ENCODE assay signal across 20 mouse cellular contexts in the genomic region with DNA sequence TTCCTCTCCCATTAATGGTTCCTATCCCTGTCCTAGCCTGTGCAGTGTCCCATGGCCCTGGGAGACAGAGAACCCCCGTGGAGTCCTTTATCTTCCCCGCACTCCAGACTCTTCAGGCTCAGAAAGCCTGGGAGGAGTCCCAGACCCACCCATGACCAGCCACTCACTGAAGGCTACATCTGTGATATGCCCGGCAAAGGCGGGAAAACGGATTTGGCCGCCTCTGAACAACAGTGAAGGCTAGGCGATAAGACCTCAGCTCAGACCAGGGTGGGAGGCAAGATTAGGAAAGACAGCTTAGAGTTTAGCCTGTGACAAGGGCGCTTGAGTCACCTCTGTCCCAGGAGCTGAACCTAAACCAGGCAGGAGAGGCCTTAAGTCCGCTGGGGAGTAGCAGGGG. TPM values are rescaled to one million over a fixed set of nuclear protein-coding genes. Genes with fewer than 3 reads are reported as not detected.
DNase-seq lines count a peak whose midpoint lies in the region; ATAC-seq and TF ChIP-seq lines count a peak whose summit lies in the region.
"Had no signal": no experiment of that assay in that cellular context is flagged by ENCODE, and none has a peak within 500 bp of the region (broad histone marks: within the 10 kb centered on the region; RNA-seq: fewer than 3 reads in every experiment).

No protein-coding gene starts in this region.

- H3K27ac ChIP-seq in heart, embryonic 15.5 days, result peak overlapping the region; percentile 57
- no peak overlapping the region for H3K27ac ChIP-seq in heart, adult 2 months
- H3K27ac ChIP-seq in MEL (ENCODE audit: control insufficient read depth, low read depth, low read length), result peak overlapping the region; percentile 97
- H3K27ac ChIP-seq in neural tube, embryonic 15.5 days (replicated peaks), result no peak overlapping the region
- H3K27ac ChIP-seq: embryonic facial prominence, embryonic 12.5 days; forebrain, embryonic 13.5 days; left cerebral cortex, adult 2 months; limb, embryonic 15.5 days had no signal

- no peak for TF ChIP-seq CTCF in heart, adult 2 months (IDR thresholded peaks at IDR 0.05)
- no peak for TF ChIP-seq CTCF in MEL (IDR thresholded peaks at IDR 0.05 in 2 of 3, conservative IDR thresholded peaks at IDR 0.05 in 1 of 3; ENCODE audit: control insufficient read depth in 1 of 3, insufficient read depth in 1 of 3, low read depth in 2 of 3, low read length in 3 of 3, poor library complexity in 1 of 3, severe bottlenecking in 1 of 3)

- no peak for TF ChIP-seq POLR2A in heart, adult 2 months (IDR thresholded peaks at IDR 0.05; ENCODE audit: insufficient read depth, low read depth, low read length)
- TF ChIP-seq POLR2A in MEL (IDR thresholded peaks at IDR 0.05; ENCODE audit: control insufficient read depth in 1 of 2, insufficient read depth in 1 of 2, low read depth in 1 of 2, low read length in 2 of 2, poor library complexity in 1 of 2), result peak in 1 of 2 experiments; percentile 44; a peak in 1 of 4 replicates

- H3K4me2 ChIP-seq in heart, embryonic 15.5 days, result no peak overlapping the region
- H3K4me2 ChIP-seq in neural tube, embryonic 15.5 days, result no peak overlapping the region
- H3K4me2 ChIP-seq: embryonic facial prominence, embryonic 12.5 days; forebrain, embryonic 13.5 days; limb, embryonic 15.5 days had no signal

- peaks cover 20% of the 10 kb centered on the region for H3K4me1 ChIP-seq in heart, embryonic 15.5 days (replicated peaks)
- H3K4me1 ChIP-seq in heart, adult 2 months (ENCODE audit: control insufficient read depth, insufficient read depth, low read length), result no peaks in the 10 kb centered on the region
- peaks cover 2 to 46% of the 10 kb centered on the region in 2 experiments; a peak in 3 of 4 replicates for H3K4me1 ChIP-seq in MEL (ENCODE audit: control insufficient read depth in 1 of 2, insufficient read depth in 2 of 2, low read length in 2 of 2)
- H3K4me1 ChIP-seq in erythroblast, embryonic 14.5 days (ENCODE audit: control insufficient read depth), result peaks cover 86% of the 10 kb centered on the region
- peaks cover 4% of the 10 kb centered on the region; the same call in 1 of the 2 replicates for H3K4me1 ChIP-seq in neural tube, embryonic 15.5 days
- H3K4me1 ChIP-seq: embryonic facial prominence, embryonic 12.5 days had no signal

- peaks cover 21% of the 10 kb centered on the region for H3K27me3 ChIP-seq in heart, embryonic 15.5 days
- no peaks in the 10 kb centered on the region; the same call in 1 of the 2 replicates for H3K27me3 ChIP-seq in heart, adult 2 months (ENCODE audit: control insufficient read depth, insufficient read depth, low read length)
- H3K27me3 ChIP-seq in MEL (ENCODE audit: control insufficient read depth in 1 of 2, insufficient read depth in 2 of 2, low read length in 2 of 2), result no peaks in the 10 kb centered on the region
- H3K27me3 ChIP-seq in erythroblast, embryonic 14.5 days (ENCODE audit: control insufficient read depth), result peaks cover 2% of the 10 kb centered on the region; the same call in 1 of the 2 replicates
- H3K27me3 ChIP-seq in neural tube, embryonic 15.5 days (replicated peaks), result peaks cover 14% of the 10 kb centered on the region

- no peak for DNase-seq in heart, adult 2 months
- peak; percentile 82 for DNase-seq in MEL (ENCODE audit: low read depth, low spot score)
- no peak for DNase-seq in testis, postnatal 10 days (ENCODE audit: low spot score)
- no peak for DNase-seq in kidney, adult 18-20 months
- DNase-seq: cerebellum, postnatal 14 days; thymus, adult 18-20 months had no signal

- H3K9me3 ChIP-seq in heart, embryonic 15.5 days (replicated peaks), result no peaks in the 10 kb centered on the region
- H3K9me3 ChIP-seq in MEL (replicated peaks; ENCODE audit: insufficient read depth, low read length), result no peaks in the 10 kb centered on the region
- peaks cover 3% of the 10 kb centered on the region; the same call in 1 of the 2 replicates for H3K9me3 ChIP-seq in erythroblast, embryonic 14.5 days (ENCODE audit: control insufficient read depth, low read length)
- H3K9me3 ChIP-seq in neural tube, embryonic 15.5 days (replicated peaks), result no peaks in the 10 kb centered on the region
- H3K9me3 ChIP-seq: embryonic facial prominence, embryonic 12.5 days; forebrain, embryonic 13.5 days; limb, embryonic 15.5 days had no signal

- TF ChIP-seq RAD21 in MEL (IDR thresholded peaks at IDR 0.05; ENCODE audit: low read depth, low read length), result no peak

- TF ChIP-seq EP300 in heart, adult 2 months (IDR thresholded peaks at IDR 0.05; ENCODE audit: insufficient read depth, low read depth, low read length), result no peak
- peak; percentile 39 to 72; a peak in 3 of 4 replicates for TF ChIP-seq EP300 in MEL (IDR thresholded peaks at IDR 0.05; ENCODE audit: low read depth in 1 of 2, low read length in 2 of 2)

- no peak overlapping the region for H3K4me3 ChIP-seq in heart, embryonic 15.5 days
- no peak overlapping the region for H3K4me3 ChIP-seq in heart, adult 2 months
- peak overlapping the region; percentile 18 to 36 for H3K4me3 ChIP-seq in MEL (ENCODE audit: control insufficient read depth in 1 of 2, insufficient read depth in 1 of 2, low read depth in 2 of 2, low read length in 2 of 2)
- H3K4me3 ChIP-seq in erythroblast, embryonic 14.5 days (replicated peaks), result peak overlapping the region; percentile 92
- H3K4me3 ChIP-seq in neural tube, embryonic 15.5 days (replicated peaks), result no peak overlapping the region
- H3K4me3 ChIP-seq: embryonic facial prominence, embryonic 12.5 days; forebrain, embryonic 13.5 days; left cerebral cortex, adult 2 months; limb, embryonic 15.5 days; myocyte had no signal

- ATAC-seq in heart, embryonic 15.5 days (replicated peaks; ENCODE audit: insufficient number of reproducible peaks, insufficient read depth, low FRiP score, low read depth), result no peak; the same call in 1 of the 2 replicates
- ATAC-seq in megakaryocyte progenitor cell, adult 5-6 weeks (replicated peaks; ENCODE audit: poor library complexity), result peak; percentile 45
- no peak for ATAC-seq in neural tube, embryonic 15.5 days (ENCODE audit: low FRiP score)
- ATAC-seq: forebrain, embryonic 13.5 days; inflammation-experienced regulatory T-cells, adult 6 months had no signal

- H3K79me2 ChIP-seq in heart, adult 2 months (replicated peaks; ENCODE audit: control insufficient read depth, insufficient read depth, low read length), result no peaks in the 10 kb centered on the region
- H3K79me2 ChIP-seq in MEL (ENCODE audit: control insufficient read depth, insufficient read depth, low read length, poor library complexity), result peaks cover 53% of the 10 kb centered on the region

- no peak overlapping the region for H3K9ac ChIP-seq in heart, embryonic 15.5 days
- H3K9ac ChIP-seq in heart, adult 2 months (ENCODE audit: low read depth, low read length), result no peak overlapping the region
- H3K9ac ChIP-seq in MEL (ENCODE audit: control insufficient read depth, low read depth, low read length, poor library complexity, severe bottlenecking), result peak overlapping the region; percentile 95
- H3K9ac ChIP-seq in neural tube, embryonic 15.5 days (replicated peaks), result no peak overlapping the region
- H3K9ac ChIP-seq: embryonic facial prominence, embryonic 12.5 days; forebrain, embryonic 13.5 days; limb, embryonic 15.5 days had no signal

- intact Hi-C loops in heart, adult 2 months (cut with DNase I), result no loop called here

- H3K36me3 ChIP-seq in heart, embryonic 15.5 days, result no peaks in the 10 kb centered on the region
- no peaks in the 10 kb centered on the region for H3K36me3 ChIP-seq in heart, adult 2 months (ENCODE audit: control insufficient read depth, insufficient read depth, low read length)
- peaks cover 19 to 49% of the 10 kb centered on the region in 2 experiments for H3K36me3 ChIP-seq in MEL (ENCODE audit: control insufficient read depth in 1 of 2, insufficient read depth in 2 of 2, low read length in 2 of 2)
- H3K36me3 ChIP-seq in erythroblast, embryonic 14.5 days (ENCODE audit: control insufficient read depth), result peaks cover 95% of the 10 kb centered on the region
- no peaks in the 10 kb centered on the region for H3K36me3 ChIP-seq in neural tube, embryonic 15.5 days
- H3K36me3 ChIP-seq: embryonic facial prominence, embryonic 12.5 days; limb, embryonic 15.5 days had no signal

- WGBS in heart, embryonic 15.5 days, result 42% methylated on average over 9 of the region's 9 CpGs
- 48% methylated on average over 9 of the region's 9 CpGs for WGBS in heart, adult 2 months
- WGBS in neural tube, embryonic 15.5 days, result 84% methylated on average over 9 of the region's 9 CpGs

RNA-seq across cellular contexts. Expression of gene Gfi1b, which starts 4.9 kb away (rescaled TPM):
- 0.25 and 1.5 TPM in 2 replicates for polyA plus RNA-seq in heart, embryonic 15.5 days (2015; fragmentation: Nextera tagmentation; extraction: Ambion mirVana)
- not detected for total RNA-seq in heart, adult 2 months (2021)
- 0.12 TPM in 2 replicates for polyA plus RNA-seq in heart, adult 2 months (2012; rRNA removed)
- total RNA-seq in MEL (2012; rRNA removed), result 75.1 and 82.9 TPM in 2 replicates
- 100 to 1,000 TPM; 194 to 277 TPM for polyA plus RNA-seq in MEL (2012; ENCODE audit: insufficient read depth in 1 of 2, insufficient read length in 2 of 2, low read depth in 1 of 2, low replicate concordance in 2 of 2, missing spikeins in 1 of 2)
- polyA plus RNA-seq in erythroblast, embryonic 14.5 days (2012), result 35.4 and 47.5 TPM in 2 replicates
- total RNA-seq in megakaryocyte progenitor cell, adult 5-6 weeks (2015), result 15.6 and 28.3 TPM in 2 replicates
- 10.3 and 13.1 TPM in 2 replicates for total RNA-seq in megakaryocyte progenitor cell, adult 5-6 weeks (2017)
- polyA plus RNA-seq in neural tube, embryonic 15.5 days (2015; fragmentation: Nextera tagmentation; extraction: Ambion mirVana), result 0.87 TPM in 1 of 2 replicates, not detected in the other
- total RNA-seq: adrenal gland, adult 18-20 months; gastrocnemius, adult 18-20 months; left cerebral cortex, adult 2 months had no signal
- polyA plus RNA-seq: C2C12; inflammation-experienced regulatory T-cells, adult 6 months; myocyte had no signal

RNA-seq across cellular contexts. Expression of gene Tsc1, which starts 24.2 kb away (rescaled TPM):
- polyA plus RNA-seq in heart, embryonic 15.5 days (2015; fragmentation: Nextera tagmentation; extraction: Ambion mirVana), result 11.1 and 18.0 TPM in 2 replicates
- 10 to 100 TPM; 24.9 to 29.3 TPM for total RNA-seq in heart, adult 2 months (2021)
- polyA plus RNA-seq in heart, adult 2 months (2012; rRNA removed), result 11.5 and 22.7 TPM in 2 replicates
- 7.5 and 8.0 TPM in 2 replicates for total RNA-seq in MEL (2012; rRNA removed)
- 10 to 100 TPM in 1 of 2 experiments, not detected in 1; 16.4 TPM for polyA plus RNA-seq in MEL (2012; ENCODE audit: insufficient read depth in 1 of 2, insufficient read length in 2 of 2, low read depth in 1 of 2, low replicate concordance in 2 of 2, missing spikeins in 1 of 2)
- 0.56 and 0.79 TPM in 2 replicates for polyA plus RNA-seq in erythroblast, embryonic 14.5 days (2012)
- 9.4 and 10.3 TPM in 2 replicates for total RNA-seq in megakaryocyte progenitor cell, adult 5-6 weeks (2015)
- 7.1 and 12.1 TPM in 2 replicates for total RNA-seq in megakaryocyte progenitor cell, adult 5-6 weeks (2017)
- 29.8 and 33.3 TPM in 2 replicates for polyA plus RNA-seq in neural tube, embryonic 15.5 days (2015; fragmentation: Nextera tagmentation; extraction: Ambion mirVana)

RNA-seq across cellular contexts. Expression of gene Gtf3c5, which starts 33.3 kb away (rescaled TPM):
- polyA plus RNA-seq in heart, embryonic 15.5 days (2015; fragmentation: Nextera tagmentation; extraction: Ambion mirVana), result 24.0 and 27.8 TPM in 2 replicates
- 10 to 100 TPM; 11.0 to 12.2 TPM for total RNA-seq in heart, adult 2 months (2021)
- polyA plus RNA-seq in heart, adult 2 months (2012; rRNA removed), result 14.3 and 21.9 TPM in 2 replicates
- total RNA-seq in MEL (2012; rRNA removed), result 20.3 and 22.5 TPM in 2 replicates
- 10 to 100 TPM in 1 of 2 experiments, not detected in 1; 50.2 TPM for polyA plus RNA-seq in MEL (2012; ENCODE audit: insufficient read depth in 1 of 2, insufficient read length in 2 of 2, low read depth in 1 of 2, low replicate concordance in 2 of 2, missing spikeins in 1 of 2)
- polyA plus RNA-seq in erythroblast, embryonic 14.5 days (2012), result 1.8 and 2.1 TPM in 2 replicates
- total RNA-seq in megakaryocyte progenitor cell, adult 5-6 weeks (2015), result 16.2 and 19.1 TPM in 2 replicates
- total RNA-seq in megakaryocyte progenitor cell, adult 5-6 weeks (2017), result 11.0 and 13.0 TPM in 2 replicates
- polyA plus RNA-seq in neural tube, embryonic 15.5 days (2015; fragmentation: Nextera tagmentation; extraction: Ambion mirVana), result 37.2 and 40.1 TPM in 2 replicates

RNA-seq across cellular contexts. Expression of gene Cel, which starts 53.7 kb away (rescaled TPM):
- 0.25 TPM in 1 of 2 replicates, not detected in the other for polyA plus RNA-seq in heart, embryonic 15.5 days (2015; fragmentation: Nextera tagmentation; extraction: Ambion mirVana)
- total RNA-seq in heart, adult 2 months (2021), result not detected
- not detected in 2 replicates for polyA plus RNA-seq in heart, adult 2 months (2012; rRNA removed)
- not detected in 2 replicates for total RNA-seq in MEL (2012; rRNA removed)
- not detected for polyA plus RNA-seq in MEL (2012; ENCODE audit: insufficient read depth in 1 of 2, insufficient read length in 2 of 2, low read depth in 1 of 2, low replicate concordance in 2 of 2, missing spikeins in 1 of 2)
- not detected in 2 replicates for polyA plus RNA-seq in erythroblast, embryonic 14.5 days (2012)
- not detected in 2 replicates for total RNA-seq in megakaryocyte progenitor cell, adult 5-6 weeks (2015)
- total RNA-seq in megakaryocyte progenitor cell, adult 5-6 weeks (2017), result not detected in 2 replicates
- polyA plus RNA-seq in neural tube, embryonic 15.5 days (2015; fragmentation: Nextera tagmentation; extraction: Ambion mirVana), result 0.09 and 3.3 TPM in 2 replicates
- total RNA-seq: adrenal gland, adult 18-20 months; left cerebral cortex, adult 2 months had no signal
- polyA plus RNA-seq: C2C12; embryonic facial prominence, embryonic 12.5 days; forebrain, embryonic 13.5 days; heart, postnatal 0 days; inflammation-experienced regulatory T-cells, adult 6 months; limb, embryonic 15.5 days; myocyte had no signal

Comparison
In these comparisons a context has a peak if more than half of its experiments do, and no peak if none do; other contexts are left out.
1. H3K27ac ChIP-seq: peak in heart, embryonic 15.5 days (single experiment) and MEL (single experiment); none in heart, adult 2 months (single experiment) and neural tube, embryonic 15.5 days (single experiment).
2. H3K4me3 ChIP-seq: peak in MEL (2 of 2) and erythroblast, embryonic 14.5 days (single experiment); none in heart, embryonic 15.5 days (single experiment), heart, adult 2 months (single experiment) and neural tube, embryonic 15.5 days (single experiment).
3. RNA of gene Gfi1b, which starts 4.9 kb away (polyA plus RNA-seq): 194 to 277 TPM in MEL and 35.4 to 47.5 TPM in erythroblast, embryonic 14.5 days; 0.25 to 1.5 TPM in heart, embryonic 15.5 days, 0.12 TPM in heart, adult 2 months and 0.87 TPM in neural tube, embryonic 15.5 days; every median in the first group is over 10 times any median in the second.